Comparison of ENCODE assay signal across 8 mouse cellular contexts in genomic region chr1:91062363-91062762, GRCm38 (mm10).
DNase-seq lines count a peak whose midpoint lies in the region; ATAC-seq and TF ChIP-seq lines count a peak whose summit lies in the region.

No protein-coding gene starts in this region.

- H3K36me3 ChIP-seq in heart, embryonic 11.5 days (ENCODE audit: control insufficient read depth, insufficient read depth, low read length), result no peaks in the 10 kb centered on the region
- no peaks in the 10 kb centered on the region for H3K36me3 ChIP-seq in midbrain, embryonic 14.5 days (ENCODE audit: control insufficient read depth, insufficient read depth, low read length)

- ATAC-seq in heart, embryonic 11.5 days (replicated peaks; ENCODE audit: insufficient number of reproducible peaks, low FRiP score, low TSS enrichment), result no peak; the same call in 1 of the 2 replicates
- ATAC-seq in midbrain, embryonic 14.5 days (ENCODE audit: low FRiP score, low TSS enrichment), result no peak

- peak; percentile 69 for DNase-seq in gastrocnemius, adult 2 months
- no peak for DNase-seq in gastrocnemius, postnatal 10 days
- DNase-seq in adrenal gland, postnatal 14 days, result peak; percentile 85
- peak; percentile 87 for DNase-seq in layer of hippocampus, adult 9-11 months
- peak; percentile 49 for DNase-seq in midbrain, embryonic 14.5 days
- peak; percentile 34 to 44 for DNase-seq in thymus, postnatal 10 days (ENCODE audit: low spot score in 2 of 2)
- no peak for DNase-seq in cerebellum, postnatal 36 days

- no peak overlapping the region for H3K4me2 ChIP-seq in heart, embryonic 11.5 days
- no peak overlapping the region for H3K4me2 ChIP-seq in midbrain, embryonic 14.5 days (ENCODE audit: low read length)

- H3K27me3 ChIP-seq in heart, embryonic 11.5 days (ENCODE audit: control insufficient read depth, insufficient read depth, low read length), result no peaks in the 10 kb centered on the region
- H3K27me3 ChIP-seq in midbrain, embryonic 14.5 days (ENCODE audit: control insufficient read depth, insufficient read depth, low read length), result no peaks in the 10 kb centered on the region

- H3K4me3 ChIP-seq in gastrocnemius, adult 2 months, result peak overlapping the region; percentile 5
- H3K4me3 ChIP-seq in heart, embryonic 11.5 days (ENCODE audit: low read depth, low read length), result no peak overlapping the region
- H3K4me3 ChIP-seq in midbrain, embryonic 14.5 days (replicated peaks; ENCODE audit: low read depth, low read length), result no peak overlapping the region

- H3K9ac ChIP-seq in heart, embryonic 11.5 days (ENCODE audit: low read depth, low read length), result 0 out of 2 replicates have a peak overlapping the region, but pooled peaks have one; percentile 39
- no peak overlapping the region for H3K9ac ChIP-seq in midbrain, embryonic 14.5 days (replicated peaks; ENCODE audit: low read length)

- H3K4me1 ChIP-seq in heart, embryonic 11.5 days (ENCODE audit: control insufficient read depth, insufficient read depth, low read length), result peaks cover 90% of the 10 kb centered on the region
- H3K4me1 ChIP-seq in midbrain, embryonic 14.5 days (ENCODE audit: control insufficient read depth, insufficient read depth, low read length), result peaks cover 10% of the 10 kb centered on the region

- no peak for TF ChIP-seq CTCF in gastrocnemius, adult 2 months (IDR thresholded peaks at IDR 0.05)

- intact Hi-C loops in gastrocnemius, adult 2 months (cut with DNase I), result no loop called here

- 40% methylated on average over 5 of the region's 5 CpGs for WGBS in heart, embryonic 11.5 days (ENCODE audit: insufficient replicate concordance)
- 18% methylated on average over 5 of the region's 5 CpGs for WGBS in midbrain, embryonic 14.5 days

- peak overlapping the region; percentile 95 for H3K27ac ChIP-seq in gastrocnemius, adult 2 months
- H3K27ac ChIP-seq in heart, embryonic 11.5 days (ENCODE audit: low read depth, low read length), result peak overlapping the region; percentile 32
- H3K27ac ChIP-seq in midbrain, embryonic 14.5 days (replicated peaks; ENCODE audit: low read depth, low read length), result no peak overlapping the region

- H3K9me3 ChIP-seq in heart, embryonic 11.5 days (replicated peaks; ENCODE audit: control insufficient read depth, low read length), result no peaks in the 10 kb centered on the region
- no peaks in the 10 kb centered on the region for H3K9me3 ChIP-seq in midbrain, embryonic 14.5 days (ENCODE audit: control insufficient read depth, low read length)

Comparison
In these comparisons a context has a peak if more than half of its experiments do, and no peak if none do; other contexts are left out.
1. DNase-seq: peak in gastrocnemius, adult 2 months (single experiment), adrenal gland, postnatal 14 days (single experiment), layer of hippocampus, adult 9-11 months (single experiment), midbrain, embryonic 14.5 days (single experiment) and thymus, postnatal 10 days (2 of 2); none in gastrocnemius, postnatal 10 days (single experiment) and cerebellum, postnatal 36 days (0 of 2).